Mouse (Mus musculus): ENCODE data around the gene Nemf.

DNA sequence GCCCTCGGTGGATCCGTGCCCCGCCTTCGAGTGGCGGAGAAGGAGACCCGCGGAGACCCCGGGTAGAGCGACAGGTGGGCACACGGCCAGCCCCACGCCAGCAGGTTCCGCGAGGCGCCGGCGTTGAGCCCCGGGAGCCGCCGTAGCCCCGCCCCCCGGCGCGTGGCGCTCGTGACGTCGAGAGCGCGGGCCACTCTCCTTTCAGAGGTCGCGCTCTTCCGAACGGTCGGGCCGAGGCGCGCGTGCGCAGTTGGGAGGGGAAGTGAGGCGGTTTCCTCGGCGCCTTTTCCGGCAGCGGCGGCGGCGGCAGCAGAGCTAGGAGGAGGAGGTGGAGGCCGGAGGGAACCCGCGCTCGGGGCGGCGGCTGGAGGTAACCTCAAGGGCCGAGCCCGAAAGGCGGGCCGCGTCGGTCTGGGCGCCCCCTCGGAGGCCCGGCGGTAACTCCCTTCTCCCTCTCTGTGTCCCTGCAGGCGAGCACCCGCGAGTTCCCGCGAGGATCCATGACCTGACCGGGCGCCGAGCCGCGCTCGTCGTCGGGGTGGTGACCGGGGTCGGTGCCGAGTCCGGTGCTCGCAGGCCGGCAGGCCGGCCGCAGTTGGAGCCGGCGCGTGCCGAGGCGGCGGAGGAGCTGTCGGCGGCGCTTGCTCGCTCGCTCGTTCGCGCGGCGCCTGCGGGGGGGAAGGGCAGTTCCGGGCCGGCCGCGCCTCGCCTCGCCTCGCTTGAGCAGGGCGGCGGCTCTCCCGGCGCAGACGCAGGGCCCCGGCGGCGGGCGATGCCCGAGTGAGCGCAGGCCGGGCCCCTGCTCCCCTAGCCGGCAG, 15.1 kb upstream of the Nemf start, which contains the start of the genes Arf6 and Gm9887:
- no peak for TF ChIP-seq CTCF (IDR thresholded peaks at IDR 0.05; ENCODE audit: low read depth, low read length)
- no peak for TF ChIP-seq POLR2A (IDR thresholded peaks at IDR 0.05; ENCODE audit: borderline replicate concordance, low read depth, low read length)
